Mouse (Mus musculus) CD4-positive, CD25-positive, alpha-beta regulatory T cell, adult 2 months (primary cell): ENCODE data around the gene Mst1.

Experiments used
- DNase-seq: peaks from one replicate; pipeline ENCODE4 v3.0.0-alpha.2; 2012; ENCODE audit warnings: low read depth, low spot score

The Mst1 gene

GRCm38 (mm10) chr9:108095949-108096712 lies 15.9 kb downstream of the Mst1 start:
- no peak for DNase-seq

GRCm38 (mm10) chr9:108099619-108100018 lies 19.4 kb downstream of the Mst1 start:
- DNase-seq = no peak

- peak; percentile 50 for DNase-seq
Observed at GRCm38 (mm10) chr9:108104766-108105548, 24.7 kb downstream of the Mst1 start.

- DNase-seq = no peak
Observed at GRCm38 (mm10) chr9:108105549-108105863, 25.3 kb downstream of the Mst1 start.

- no peak for DNase-seq
Observed at GRCm38 (mm10) chr9:108106090-108106489, 25.9 kb downstream of the Mst1 start.

GRCm38 (mm10) chr9:108107867-108108266 lies 27.6 kb downstream of the Mst1 start:
- no peak for DNase-seq

GRCm38 (mm10) chr9:108110160-108110559 lies 29.9 kb downstream of the Mst1 start:
- DNase-seq = no peak

- DNase-seq = peak; percentile 44
Observed at GRCm38 (mm10) chr9:108111101-108111592, 30.9 kb downstream of the Mst1 start.

GRCm38 (mm10) chr9:108111593-108112121 lies 31.4 kb downstream of the Mst1 start:
- DNase-seq = no peak

GRCm38 (mm10) chr9:108112719-108113340 lies 32.6 kb downstream of the Mst1 start:
- DNase-seq = no peak

GRCm38 (mm10) chr9:108115290-108116077 lies 35.2 kb downstream of the Mst1 start:
- no peak for DNase-seq

- DNase-seq = no peak
Observed at GRCm38 (mm10) chr9:108117143-108117542, 36.9 kb downstream of the Mst1 start.

- DNase-seq = no peak
Observed at GRCm38 (mm10) chr9:108119891-108120411, 39.7 kb downstream of the Mst1 start.

GRCm38 (mm10) chr9:108120671-108121070 lies 40.4 kb downstream of the Mst1 start:
- peak; percentile 36 for DNase-seq

GRCm38 (mm10) chr9:108121170-108121969 lies 41.1 kb downstream of the Mst1 start:
- DNase-seq = no peak

- no peak for DNase-seq
Observed at GRCm38 (mm10) chr9:108123916-108124315, 43.7 kb downstream of the Mst1 start.

GRCm38 (mm10) chr9:108125731-108126130 lies 45.5 kb downstream of the Mst1 start:
- no peak for DNase-seq

- DNase-seq = no peak
Observed at GRCm38 (mm10) chr9:108126436-108127180, 46.4 kb downstream of the Mst1 start.

- DNase-seq = no peak
Observed at GRCm38 (mm10) chr9:108128248-108128647, 48.0 kb downstream of the Mst1 start.
